Mouse (Mus musculus) ES-Bruce4 (cell line): ENCODE data around the gene Klf16. TPM values are rescaled to one million over a fixed set of nuclear protein-coding genes. Genes with fewer than 3 reads are reported as not detected.
A peak's percentile ranks its signal among the peaks of the same experiment; 100 is the strongest.

Experiments used
- H3K27ac ChIP-seq: 2 replicates; pipeline ENCODE4 v1.5.1; 2012; ENCODE audit warnings: low read length, inconsistent platforms; ENCODE audit not compliant: insufficient read depth
- H3K27me3 ChIP-seq: 2 replicates; pipeline ENCODE4 v1.6.1; 2012; ENCODE audit warnings: mild to moderate bottlenecking, low read length, inconsistent platforms; ENCODE audit not compliant: control insufficient read depth, poor library complexity, insufficient read depth, severe bottlenecking
- H3K36me3 ChIP-seq: 2 replicates; pipeline ENCODE4 v1.6.1; 2012; ENCODE audit warnings: inconsistent platforms, mild to moderate bottlenecking, low read length, moderate library complexity; ENCODE audit not compliant: control insufficient read depth, poor library complexity, insufficient read depth, severe bottlenecking
- H3K4me1 ChIP-seq: one replicate; pipeline ENCODE4 v1.8.1; 2011; ENCODE audit warnings: low read length; ENCODE audit not compliant: control insufficient read depth, insufficient read depth
- H3K4me3 ChIP-seq: 2 replicates; pipeline ENCODE4 v1.5.1; 2011; ENCODE audit warnings: low read depth, mild to moderate bottlenecking, low read length
- H3K9ac ChIP-seq: 2 replicates; pipeline ENCODE4 v1.6.1; 2012; ENCODE audit warnings: low read depth, mild to moderate bottlenecking, inconsistent platforms; ENCODE audit not compliant: poor library complexity, severe bottlenecking
- H3K9me3 ChIP-seq: replicated peaks from 2 replicates; pipeline ENCODE4 v1.6.1; 2012; ENCODE audit warnings: mild to moderate bottlenecking, low read length, inconsistent platforms; ENCODE audit not compliant: control insufficient read depth, poor library complexity, insufficient read depth, severe bottlenecking
- CTCF ChIP-seq: IDR thresholded peaks from one replicate; pipeline ENCODE4 v1.8.1; 2011; ENCODE audit warnings: low read depth, low read length
- EP300 ChIP-seq: IDR thresholded peaks from 2 replicates; pipeline ENCODE4 v1.6.1; 2011; ENCODE audit warnings: low read depth, low read length; ENCODE audit not compliant: insufficient read depth
- POLR2A ChIP-seq: IDR thresholded peaks from one replicate; pipeline ENCODE4 v1.8.1; 2011; ENCODE audit warnings: low read length; ENCODE audit not compliant: insufficient read depth
- polyA plus RNA-seq: library from polyadenylated mRNA; stranded (reverse); fragments of >200 nt; gene quantifications from 2 replicates; pipeline ENCODE4 v1.2.4, GENCODE M21; 2011; ENCODE audit warnings: low read depth; ENCODE audit not compliant: missing spikeins, insufficient read depth, insufficient read length

Klf16 gene
- polyA plus RNA-seq, 1 experiment: 24.9 TPM

DNA sequence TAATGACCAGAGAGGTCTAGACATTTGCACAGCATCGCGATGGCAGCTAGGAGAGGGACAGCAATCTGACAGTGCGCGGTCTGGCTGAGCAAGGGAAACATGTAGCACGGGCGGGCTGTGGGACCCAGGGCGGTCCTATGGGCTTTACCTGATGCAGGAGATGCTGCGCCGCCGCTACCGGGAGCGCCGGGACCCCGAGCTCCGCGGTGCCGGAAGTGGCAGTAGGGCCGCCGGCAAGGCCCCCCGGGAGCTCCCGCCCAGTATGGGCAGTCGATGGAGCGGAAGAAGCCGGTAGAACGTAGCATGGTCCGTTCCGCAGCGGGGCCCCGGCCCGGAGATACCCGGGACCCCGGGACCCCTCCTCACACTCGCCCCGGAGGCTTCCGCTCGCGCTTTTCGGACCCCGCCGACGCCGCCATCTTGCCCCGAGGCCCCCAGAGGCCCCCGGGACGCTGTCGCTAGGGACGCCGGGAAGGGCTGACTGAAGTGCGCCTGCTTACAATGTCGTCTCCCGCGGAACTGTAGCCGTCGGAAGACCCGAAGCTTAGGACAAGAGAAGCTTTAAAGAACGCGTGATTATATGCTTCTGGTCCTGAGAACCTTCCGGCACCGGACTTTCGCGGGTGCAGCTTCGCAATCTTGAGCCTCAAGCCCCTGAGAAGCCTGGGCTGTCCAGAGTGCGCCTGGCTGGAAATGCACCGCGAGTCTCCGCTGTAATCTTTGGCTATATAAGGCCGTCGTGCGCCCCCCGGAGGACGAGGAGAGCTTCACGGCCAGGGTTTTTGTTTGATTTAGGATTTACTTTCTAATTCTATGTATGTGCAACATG lies 15.8 kb downstream of the Klf16 start, which contains the start of gene Rexo1:
Gene Rexo1 (minus strand): TSS at position 445 of the 829 bp plus-strand sequence.
- H3K27me3 ChIP-seq: no peaks in the 10 kb centered on the region
- H3K9me3 ChIP-seq: no peaks in the 10 kb centered on the region
- H3K36me3 ChIP-seq: no peaks in the 10 kb centered on the region
- peak within 1 kb of the TSS; percentile 90 for H3K9ac ChIP-seq
- TF ChIP-seq CTCF: peak; percentile 82
- no peak for TF ChIP-seq POLR2A
- peak within 1 kb of the TSS; percentile 78 for H3K4me3 ChIP-seq
- H3K4me1 ChIP-seq: no peaks in the 10 kb centered on the region
- H3K27ac ChIP-seq: 0 out of 2 replicates have a peak within 1 kb of the TSS, but pooled peaks have one; percentile 36

DNA sequence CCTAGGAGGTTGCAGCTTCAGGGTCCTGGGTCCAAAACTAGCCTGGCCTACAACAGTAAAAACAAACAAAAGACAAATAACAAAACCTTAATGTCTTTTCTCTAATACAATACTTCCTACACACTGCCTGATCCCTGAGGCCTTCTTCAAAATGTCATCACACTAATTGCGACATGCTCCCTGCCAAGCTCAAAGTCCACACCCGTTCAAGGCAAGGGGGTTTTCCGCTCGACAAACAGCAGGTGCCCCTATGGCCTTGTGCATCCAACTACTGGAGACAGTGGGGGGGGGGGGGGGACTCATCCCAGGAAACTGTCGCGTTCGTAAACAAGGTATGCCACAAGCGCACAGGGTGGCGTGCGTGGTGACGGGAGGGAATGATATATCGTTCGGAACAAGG lies 16.5 kb downstream of the Klf16 start:
- no peaks in the 10 kb centered on the region for H3K9me3 ChIP-seq
- peak overlapping the region; percentile 78 for H3K4me3 ChIP-seq
- no peaks in the 10 kb centered on the region for H3K4me1 ChIP-seq
- H3K27ac ChIP-seq: no peak overlapping the region
- H3K9ac ChIP-seq: peak overlapping the region; percentile 90
- H3K36me3 ChIP-seq: no peaks in the 10 kb centered on the region
- TF ChIP-seq POLR2A (no peak), EP300 (no peak), CTCF (no peak)
- no peaks in the 10 kb centered on the region for H3K27me3 ChIP-seq

DNA sequence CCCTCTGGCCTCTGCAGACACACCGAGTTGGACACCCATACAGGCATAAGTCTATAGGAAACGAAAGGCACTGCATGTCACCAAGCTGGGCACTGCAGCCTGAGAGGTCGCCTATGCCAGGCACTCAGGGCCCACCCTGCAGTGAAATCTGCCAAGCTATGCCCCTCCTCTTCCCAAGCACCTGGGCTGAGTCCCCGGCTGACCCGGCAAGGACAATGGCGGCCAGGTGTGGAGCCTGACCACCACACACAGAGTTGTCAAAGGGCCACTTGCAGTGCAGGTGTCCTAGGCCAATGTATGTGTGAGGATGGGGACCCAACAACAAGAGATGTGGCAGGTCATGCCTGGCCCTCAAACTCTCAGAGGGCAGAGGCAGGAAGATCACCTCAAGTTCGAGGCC lies 17.7 kb downstream of the Klf16 start:
- TF ChIP-seq POLR2A (no peak), EP300 (no peak), CTCF (no peak)
- H3K9me3 ChIP-seq: no peaks in the 10 kb centered on the region
- H3K27ac ChIP-seq: no peak overlapping the region
- no peaks in the 10 kb centered on the region for H3K27me3 ChIP-seq
- no peak overlapping the region for H3K4me3 ChIP-seq
- H3K9ac ChIP-seq: no peak overlapping the region
- no peaks in the 10 kb centered on the region for H3K36me3 ChIP-seq
- H3K4me1 ChIP-seq: no peaks in the 10 kb centered on the region

DNA sequence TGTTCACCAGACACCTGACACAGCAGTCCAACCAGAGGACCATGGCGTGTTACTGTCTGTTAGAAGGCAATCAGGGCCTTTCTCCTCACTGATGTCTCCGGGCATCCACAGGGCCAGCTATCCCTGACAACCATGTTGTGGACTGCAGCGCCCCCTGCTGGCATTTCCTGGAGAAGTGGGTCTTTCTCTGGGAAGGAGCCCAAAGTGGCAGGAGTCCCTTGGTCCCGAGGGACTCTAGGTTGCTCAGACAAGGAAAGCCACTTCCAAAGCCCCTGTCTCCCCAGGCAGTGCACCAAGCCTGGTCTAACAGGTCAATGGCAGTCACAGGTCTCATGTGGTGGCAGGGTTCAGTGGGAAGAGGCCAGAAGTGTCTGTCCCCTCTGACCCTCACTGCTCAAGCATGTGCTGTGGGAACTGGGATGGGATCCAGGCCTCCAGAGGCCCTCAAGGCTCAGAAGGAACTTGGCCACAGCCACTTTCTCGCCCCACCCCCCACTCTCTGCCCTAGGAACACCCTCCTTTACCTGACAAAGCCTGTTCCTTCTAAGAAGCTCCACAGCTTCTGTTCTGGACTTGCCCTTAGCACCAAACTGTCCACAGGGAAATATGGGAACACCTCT lies 19.7 kb downstream of the Klf16 start:
- H3K4me3 ChIP-seq: no peak overlapping the region
- no peaks in the 10 kb centered on the region for H3K9me3 ChIP-seq
- no peaks in the 10 kb centered on the region for H3K27me3 ChIP-seq
- no peak overlapping the region for H3K27ac ChIP-seq
- H3K9ac ChIP-seq: no peak overlapping the region
- no peaks in the 10 kb centered on the region for H3K36me3 ChIP-seq
- no peak for TF ChIP-seq POLR2A
- peak; percentile 88 for TF ChIP-seq CTCF
- TF ChIP-seq EP300: no peak
- no peaks in the 10 kb centered on the region for H3K4me1 ChIP-seq

DNA sequence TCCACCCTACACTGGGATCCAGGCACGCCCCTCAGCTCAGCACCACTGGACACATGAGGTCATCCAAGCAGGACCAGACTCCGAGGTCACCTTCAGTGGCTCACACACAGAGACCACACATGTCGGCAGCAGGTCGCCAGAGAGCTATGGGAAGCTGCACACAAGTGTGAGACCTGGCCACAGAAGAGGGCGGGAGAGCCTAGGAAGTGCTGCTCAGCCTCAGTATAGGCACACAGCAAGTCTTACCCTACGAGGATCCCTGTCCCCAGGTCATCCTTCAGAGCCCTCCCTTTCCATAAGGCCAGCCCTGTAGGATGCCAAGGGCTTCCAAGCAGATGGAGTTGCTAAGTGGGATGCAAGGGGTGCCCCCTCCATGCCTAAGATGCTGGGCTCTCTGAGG lies 23.1 kb downstream of the Klf16 start:
- Histone ChIP-seq H3K36me3 (0 out of 2 replicates have a peak, but pooled peaks cover 11% of the 10 kb centered on the region), H3K4me1 (no peaks in the 10 kb centered on the region), H3K27ac (no peak overlapping the region), H3K9ac (no peak overlapping the region), H3K27me3 (no peaks in the 10 kb centered on the region), H3K4me3 (no peak overlapping the region), H3K9me3 (no peaks in the 10 kb centered on the region)
- TF ChIP-seq CTCF (no peak), POLR2A (no peak), EP300 (no peak)

DNA sequence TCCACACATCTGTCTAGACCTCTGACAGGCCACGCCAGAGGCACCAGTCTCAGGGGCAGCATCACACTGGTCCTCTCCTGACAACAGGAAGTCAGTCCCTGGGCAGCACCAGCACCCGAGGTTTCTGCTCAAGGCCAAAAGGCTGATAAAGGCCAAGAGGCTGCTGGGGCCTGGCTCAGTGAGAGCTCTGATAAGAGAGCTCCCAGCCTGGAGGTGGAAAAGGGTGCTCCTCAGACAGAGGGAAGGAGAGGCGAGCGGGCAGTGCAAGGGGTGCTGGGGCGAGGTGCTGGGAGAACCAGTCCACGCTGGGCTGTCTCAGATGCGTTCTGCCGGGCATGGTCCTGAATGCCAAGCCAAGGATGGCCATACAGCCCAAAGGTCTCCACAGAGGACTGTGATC lies 23.5 kb downstream of the Klf16 start:
- 0 out of 2 replicates have a peak, but pooled peaks cover 11% of the 10 kb centered on the region for H3K36me3 ChIP-seq
- no peak overlapping the region for H3K27ac ChIP-seq
- TF ChIP-seq EP300 (no peak), POLR2A (no peak), CTCF (no peak)
- no peaks in the 10 kb centered on the region for H3K9me3 ChIP-seq
- no peaks in the 10 kb centered on the region for H3K27me3 ChIP-seq
- H3K4me3 ChIP-seq: no peak overlapping the region
- H3K9ac ChIP-seq: no peak overlapping the region
- H3K4me1 ChIP-seq: no peaks in the 10 kb centered on the region
